Mouse (Mus musculus) bone marrow, adult 2 months (tissue): Measurements from ENCODE around the gene Dgki. TPM values are rescaled to one million over a fixed set of nuclear protein-coding genes. Genes with fewer than 3 reads are reported as not detected.

Experiments
- H3K27ac ChIP-seq: fragments of 200-500 bp; 2 replicates; pipeline ENCODE4 v1.5.1; 2012; ENCODE audit warnings: low read depth, mild to moderate bottlenecking, control low read depth, inconsistent platforms, low read length; ENCODE audit not compliant: control insufficient read depth, poor library complexity, insufficient read depth
- H3K4me1 ChIP-seq: fragments of 200-500 bp; 2 replicates; pipeline ENCODE4 v1.6.1; 2011; ENCODE audit warnings: low read length; ENCODE audit not compliant: control insufficient read depth, insufficient read depth
- H3K4me3 ChIP-seq: fragments of 200-500 bp; replicated peaks from 2 replicates; pipeline ENCODE3; 2011; ENCODE audit warnings: mild to moderate bottlenecking, low read depth, low read length, control low read depth; ENCODE audit not compliant: control insufficient read depth
- CTCF ChIP-seq: fragments of 200-500 bp; IDR thresholded peaks from 2 replicates; pipeline ENCODE4 v1.5.1; 2011; ENCODE audit warnings: low read length, control low read depth; ENCODE audit not compliant: control insufficient read depth, insufficient read depth
- POLR2A ChIP-seq: fragments of 200-500 bp; IDR thresholded peaks from 2 replicates; pipeline ENCODE4 v1.6.1; 2011; ENCODE audit warnings: low read depth, mild to moderate bottlenecking, control low read depth, low read length, borderline replicate concordance; ENCODE audit not compliant: control insufficient read depth
- WGBS: fragments of 180-500 bp; shearing (Covaris S2); methylation state at CpG from one replicate; pipeline ENCODE4 v1.1.7; 2018; 5-methylcytosine and 5-hydroxymethylcytosine counted together
- polyA plus RNA-seq: library from polyadenylated mRNA; stranded (reverse); fragments of >200 nt; gene quantifications from 2 replicates; pipeline ENCODE4 v1.2.4, GENCODE M21; 2011; ENCODE audit warnings: low replicate concordance; ENCODE audit not compliant: missing spikeins, insufficient read depth, insufficient read length

The Dgki gene
- polyA plus RNA-seq, 1 experiment, result 7.2 TPM

- H3K27ac ChIP-seq, result no peak overlapping the region
- no peaks in the 10 kb centered on the region for H3K4me1 ChIP-seq
- H3K4me3 ChIP-seq, result no peak overlapping the region
- 65% methylated on average over 3 of the region's 3 CpGs for WGBS
- no peak for TF ChIP-seq POLR2A
- no peak for TF ChIP-seq CTCF
Observed at GRCm38 (mm10) chr6:36835351-36835750, 464.6 kb downstream of the Dgki start.

GRCm38 (mm10) chr6:36834695-36835265 is 465.2 kb downstream of the Dgki start:
- H3K27ac ChIP-seq, result no peak overlapping the region
- no peak overlapping the region for H3K4me3 ChIP-seq
- no peaks in the 10 kb centered on the region for H3K4me1 ChIP-seq
- WGBS, result 69% methylated on average over 4 of the region's 4 CpGs
- no peak for TF ChIP-seq POLR2A
- TF ChIP-seq CTCF, result no peak

DNA sequence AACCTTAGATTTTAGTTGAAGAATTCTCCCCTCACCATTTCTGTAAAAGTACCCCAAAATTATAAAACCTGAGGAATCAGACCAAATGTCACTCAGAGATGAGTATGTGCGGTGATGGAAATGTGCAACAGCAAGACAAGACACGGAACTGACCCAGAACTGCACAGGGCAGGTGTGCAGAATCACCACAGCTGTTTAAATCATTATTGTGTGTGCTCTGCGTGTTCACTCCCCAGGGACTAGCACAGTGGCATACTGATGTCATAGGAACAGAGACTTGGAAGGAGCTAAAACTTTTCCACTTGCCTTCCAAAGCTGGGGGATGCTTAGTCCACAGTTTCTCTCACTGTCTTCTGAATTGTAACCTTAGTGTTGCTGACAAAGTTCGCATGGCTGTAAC is 467.3 kb downstream of the Dgki start:
- TF ChIP-seq CTCF (no peak), POLR2A (no peak)
- H3K4me1 ChIP-seq, result no peaks in the 10 kb centered on the region
- H3K4me3 ChIP-seq, result no peak overlapping the region
- H3K27ac ChIP-seq, result no peak overlapping the region
- 77% methylated on average over 4 of the region's 4 CpGs for WGBS

- no peak for TF ChIP-seq CTCF
- 76% methylated on average over 2 of the region's 2 CpGs for WGBS
- Histone ChIP-seq H3K27ac (no peak overlapping the region), H3K4me1 (no peaks in the 10 kb centered on the region), H3K4me3 (no peak overlapping the region)
Observed at GRCm38 (mm10) chr6:36832207-36832606, 467.8 kb downstream of the Dgki start.

GRCm38 (mm10) chr6:36830371-36830925 is 469.5 kb downstream of the Dgki start:
- no peak for TF ChIP-seq POLR2A
- TF ChIP-seq CTCF, result no peak
- Histone ChIP-seq H3K4me1 (no peaks in the 10 kb centered on the region), H3K27ac (no peak overlapping the region), H3K4me3 (no peak overlapping the region)
- 67% methylated on average over 9 of the region's 9 CpGs for WGBS

DNA sequence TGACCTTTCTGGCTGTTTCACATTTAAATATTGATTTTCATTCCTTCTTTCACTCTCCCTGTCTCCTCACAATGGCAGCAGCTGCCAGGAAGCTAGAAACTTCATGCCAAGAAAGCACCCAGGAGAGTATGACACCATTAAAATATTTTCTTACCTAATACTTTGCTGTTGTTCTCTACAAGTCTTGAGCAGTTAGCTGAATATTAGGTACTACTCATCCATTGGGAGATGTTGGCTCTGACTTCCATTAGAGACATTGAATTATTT is 480.3 kb downstream of the Dgki start:
- Histone ChIP-seq H3K4me3 (no peak overlapping the region), H3K4me1 (no peaks in the 10 kb centered on the region), H3K27ac (no peak overlapping the region)
- no peak for TF ChIP-seq CTCF
- no peak for TF ChIP-seq POLR2A

DNA sequence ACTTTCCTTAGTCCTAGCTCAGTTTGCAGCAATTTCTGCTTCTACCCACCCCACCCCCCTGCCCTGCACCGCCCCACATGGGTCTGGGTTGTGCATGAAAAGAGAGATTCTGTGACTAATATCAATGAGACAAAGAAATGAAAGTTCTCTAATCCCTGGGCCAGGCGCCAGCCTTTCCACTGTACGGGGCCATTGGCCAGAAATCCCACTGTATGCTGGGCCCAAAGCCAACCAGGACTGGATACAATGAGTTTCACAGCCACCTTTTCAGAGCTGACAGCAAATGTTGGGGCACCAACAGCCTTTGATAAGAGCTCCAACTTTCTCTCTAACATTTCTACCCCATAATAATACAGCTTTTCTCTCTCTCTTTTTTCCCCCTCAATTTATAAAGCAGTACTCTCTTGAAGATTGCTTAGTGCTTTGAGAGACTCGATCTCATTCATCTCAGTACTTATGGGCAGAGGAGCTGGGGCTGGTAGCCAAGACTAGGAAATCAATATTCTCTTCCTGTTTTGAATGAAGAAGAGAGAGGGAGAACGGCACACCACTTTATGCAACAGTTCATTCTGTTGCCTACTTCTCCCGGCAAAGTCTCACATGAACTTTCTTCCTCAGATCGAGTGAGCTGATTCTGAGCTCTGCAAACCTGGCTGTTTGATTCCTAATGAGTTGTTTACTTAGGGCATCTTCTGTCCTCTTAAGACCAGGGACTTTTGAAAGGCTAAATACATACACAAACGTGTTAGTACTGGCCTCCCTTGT is 480.8 kb downstream of the Dgki start:
- Histone ChIP-seq H3K27ac (no peak overlapping the region), H3K4me1 (no peaks in the 10 kb centered on the region), H3K4me3 (no peak overlapping the region)
- 55% methylated on average over 8 of the region's 8 CpGs for WGBS
- TF ChIP-seq POLR2A (no peak), CTCF (no peak)

DNA sequence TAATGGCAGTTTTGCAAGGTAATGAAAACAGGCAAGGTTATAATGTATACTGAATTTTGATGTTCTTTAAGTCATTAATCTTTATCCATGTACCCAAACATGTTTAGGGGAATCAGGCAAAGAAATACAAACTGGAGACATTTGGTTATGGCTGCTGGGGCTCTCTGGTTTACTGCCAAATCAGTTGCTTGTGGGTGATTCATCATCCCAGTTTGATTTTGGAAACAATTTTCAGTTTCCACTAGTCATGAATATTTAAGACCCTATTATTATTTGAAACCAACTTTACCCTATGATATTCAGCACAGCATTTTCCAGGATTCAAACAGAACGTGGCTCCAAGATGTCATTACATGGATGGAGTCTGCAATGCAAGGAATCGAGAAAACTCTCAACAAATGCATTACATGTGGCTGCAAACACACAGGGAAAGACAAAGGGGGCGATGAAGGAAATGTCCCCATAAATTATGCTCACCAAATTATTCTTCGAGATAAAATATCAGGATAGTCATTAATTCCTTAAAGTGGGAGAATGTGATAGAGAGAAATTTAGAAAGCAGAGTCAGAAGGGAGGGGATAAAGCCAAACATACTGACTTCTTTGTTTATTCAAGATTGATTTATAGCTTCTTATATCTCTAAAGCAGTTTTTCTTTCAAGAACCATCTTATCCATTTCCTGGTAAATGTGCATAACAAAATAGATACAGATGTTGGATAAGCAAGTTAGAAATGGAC is 481.5 kb downstream of the Dgki start:
- Histone ChIP-seq H3K4me1 (no peaks in the 10 kb centered on the region), H3K27ac (no peak overlapping the region), H3K4me3 (no peak overlapping the region)
- 73% methylated on average over 4 of the region's 4 CpGs for WGBS
- TF ChIP-seq POLR2A (no peak), CTCF (no peak)

- no peak overlapping the region for H3K27ac ChIP-seq
- WGBS, result 86% methylated on average over 3 of the region's 3 CpGs
- no peak for TF ChIP-seq POLR2A
- TF ChIP-seq CTCF, result no peak
Observed at GRCm38 (mm10) chr6:36816666-36817065, 483.3 kb downstream of the Dgki start.

More at GRCm38 (mm10) chr6:36816666-36817065, 483.3 kb downstream of the Dgki start:
- Histone ChIP-seq H3K4me1 (no peaks in the 10 kb centered on the region), H3K4me3 (no peak overlapping the region)
